Comparison of ENCODE assay signal across 8 mouse cellular contexts in genomic region chr7:112023601-112024445, GRCm38 (mm10). TPM values are rescaled to one million over a fixed set of nuclear protein-coding genes. Genes with fewer than 3 reads are reported as not detected.
A peak's percentile ranks its signal among the peaks of the same experiment; 100 is the strongest.
DNase-seq lines count a peak whose midpoint lies in the region; ATAC-seq and TF ChIP-seq lines count a peak whose summit lies in the region.

No protein-coding gene starts in this region.

- H3K27me3 ChIP-seq in liver, embryonic 14.5 days (ENCODE audit: control insufficient read depth, insufficient read depth, low read length), result no peaks in the 10 kb centered on the region
- no peaks in the 10 kb centered on the region for H3K27me3 ChIP-seq in neural tube, embryonic 15.5 days (replicated peaks)

- peak; percentile 37 for DNase-seq in kidney, adult 9 months
- no peak for DNase-seq in kidney, postnatal 25 days
- peak; percentile 26 for DNase-seq in ES-CJ7 (ENCODE audit: low read depth, low spot score)
- peak; percentile 54 to 80 for DNase-seq in heart, postnatal 10 days
- DNase-seq in liver, embryonic 14.5 days (ENCODE audit: low read depth in 3 of 3, low spot score in 3 of 3), result peak in 1 of 3 experiments; percentile 18
- DNase-seq in left cerebral cortex, postnatal 4 days, result no peak

- no peak for TF ChIP-seq CTCF in cortical plate, adult 2 months (IDR thresholded peaks at IDR 0.05; ENCODE audit: extremely low read depth, insufficient read depth, low read length)
- no peak for TF ChIP-seq CTCF in liver, embryonic 14.5 days (IDR thresholded peaks at IDR 0.05; ENCODE audit: low read depth)

- intact Hi-C loops in heart, postnatal 10 days (cut with DNase I), result no loop called here
- intact Hi-C loops in left cerebral cortex, postnatal 4 days (cut with DNase I), result no loop called here

- no peaks in the 10 kb centered on the region for H3K9me3 ChIP-seq in liver, embryonic 14.5 days (ENCODE audit: control insufficient read depth, low read length)
- H3K9me3 ChIP-seq in neural tube, embryonic 15.5 days (replicated peaks), result no peaks in the 10 kb centered on the region

- peak overlapping the region; percentile 90 for H3K4me3 ChIP-seq in cortical plate, adult 2 months (ENCODE audit: insufficient read depth, low read length)
- H3K4me3 ChIP-seq in liver, embryonic 14.5 days (ENCODE audit: insufficient read depth in 1 of 2, low read depth in 2 of 2, low read length in 2 of 2), result peak overlapping the region; percentile 85 to 96
- H3K4me3 ChIP-seq in neural tube, embryonic 15.5 days (replicated peaks), result peak overlapping the region; percentile 65

- H3K4me1 ChIP-seq in cortical plate, adult 2 months (ENCODE audit: control insufficient read depth, insufficient read depth, low read length), result peaks cover 5% of the 10 kb centered on the region; the same call in 1 of the 2 replicates
- peaks cover 10 to 20% of the 10 kb centered on the region in 2 experiments for H3K4me1 ChIP-seq in liver, embryonic 14.5 days (replicated peaks; ENCODE audit: control insufficient read depth in 2 of 2, insufficient read depth in 2 of 2, low read length in 1 of 2)
- peaks cover 43% of the 10 kb centered on the region for H3K4me1 ChIP-seq in neural tube, embryonic 15.5 days

- no peak for TF ChIP-seq EP300 in liver, embryonic 14.5 days (IDR thresholded peaks at IDR 0.05; ENCODE audit: low read depth)

- under 1% methylated on average over 58 of the region's 58 CpGs for WGBS in liver, embryonic 14.5 days (ENCODE audit: insufficient replicate concordance)
- under 1% methylated on average over 58 of the region's 58 CpGs for WGBS in neural tube, embryonic 15.5 days

- H3K36me3 ChIP-seq in liver, embryonic 14.5 days (replicated peaks; ENCODE audit: control insufficient read depth, insufficient read depth, low read depth), result no peaks in the 10 kb centered on the region
- H3K36me3 ChIP-seq in neural tube, embryonic 15.5 days, result no peaks in the 10 kb centered on the region

- H3K27ac ChIP-seq in cortical plate, adult 2 months (ENCODE audit: insufficient read depth, low read length), result peak overlapping the region; percentile 98
- H3K27ac ChIP-seq in liver, embryonic 14.5 days, result peak overlapping the region; percentile 68
- peak overlapping the region; percentile 98 for H3K27ac ChIP-seq in neural tube, embryonic 15.5 days (replicated peaks)

- H3K9ac ChIP-seq in liver, embryonic 14.5 days (replicated peaks), result peak overlapping the region; percentile 86
- peak overlapping the region; percentile 75 for H3K9ac ChIP-seq in neural tube, embryonic 15.5 days (replicated peaks)

- ATAC-seq in liver, embryonic 14.5 days (ENCODE audit: insufficient read depth), result peak; percentile 80
- peak; percentile 82 for ATAC-seq in neural tube, embryonic 15.5 days (ENCODE audit: low FRiP score)

- H3K4me2 ChIP-seq in liver, embryonic 14.5 days (ENCODE audit: low read depth), result peak overlapping the region; percentile 78
- peak overlapping the region; percentile 83 for H3K4me2 ChIP-seq in neural tube, embryonic 15.5 days

- no peak for TF ChIP-seq POLR2A in cortical plate, adult 2 months (IDR thresholded peaks at IDR 0.05; ENCODE audit: extremely low read depth, insufficient read depth, low read length)

RNA-seq across cellular contexts. Expression of gene Usp47, which starts 0.5 kb away (rescaled TPM):
- polyA plus RNA-seq in cortical plate, adult 2 months (2012; rRNA removed), result 32.8 and 34.9 TPM in 2 replicates
- total RNA-seq in heart, postnatal 10 days (2021), result 10 to 100 TPM; 74.5 to 86.4 TPM
- polyA plus RNA-seq in liver, embryonic 14.5 days (2012; rRNA removed), result 6.6 and 11.4 TPM in 2 replicates
- 20.3 and 20.9 TPM in 2 replicates for polyA plus RNA-seq in liver, embryonic 14.5 days (2014; fragmentation: Nextera tagmentation; extraction: Ambion mirVana)
- polyA plus RNA-seq in neural tube, embryonic 15.5 days (2015; fragmentation: Nextera tagmentation; extraction: Ambion mirVana), result 58.1 and 60.0 TPM in 2 replicates
- total RNA-seq in left cerebral cortex, postnatal 4 days (2021), result 100 to 1,000 TPM in 1 of 2 experiments, 10 to 100 TPM in 1; 97.2 to 104 TPM

Comparison
In these comparisons a context has a peak if more than half of its experiments do, and no peak if none do; other contexts are left out.
1. DNase-seq: peak in kidney, adult 9 months (single experiment), ES-CJ7 (single experiment) and heart, postnatal 10 days (2 of 2); none in kidney, postnatal 25 days (0 of 2) and left cerebral cortex, postnatal 4 days (single experiment).
2. Peak in every context shown above with its lines, with median percentiles within 50 percentile points of each other: H3K27ac ChIP-seq and H3K4me3 ChIP-seq.